Mouse (Mus musculus) cerebellum, postnatal 36 days (tissue): ENCODE measurements at regions not wholly inside any gene's neighbourhood (a gene's known extent, or its start where the extent isn't known, plus 50 kb on each side); places are given as distances from the start of the nearest gene placed in this dataset.

Experiments
- DNase-seq, 2 experiments: peaks; one replicate each; pipeline ENCODE4 v3.0.0; 2021 to 2022; ENCODE audit warnings: mixed read lengths in 2 of 2

DNA sequence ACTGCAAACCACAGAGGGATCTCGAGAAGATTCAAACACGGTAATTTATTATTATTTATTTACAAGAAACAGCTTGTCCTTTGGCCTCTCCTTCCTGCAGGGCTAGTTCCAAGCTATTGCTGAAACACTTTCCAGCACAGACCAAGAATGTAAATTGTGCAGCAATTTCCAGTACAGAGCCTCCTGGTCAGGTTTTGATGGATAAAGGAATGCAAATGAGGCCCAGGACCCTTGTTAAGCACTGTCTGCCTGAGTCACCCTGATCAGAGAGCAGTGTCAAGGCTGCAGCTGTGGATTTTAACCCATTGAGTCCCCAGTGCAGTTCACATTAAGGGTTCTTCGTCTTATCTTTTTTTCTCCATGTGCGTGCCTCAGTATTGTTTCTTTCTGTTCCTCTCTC, 142.3 kb upstream of the Zkscan2 start:
- DNase-seq, result no peak

DNA sequence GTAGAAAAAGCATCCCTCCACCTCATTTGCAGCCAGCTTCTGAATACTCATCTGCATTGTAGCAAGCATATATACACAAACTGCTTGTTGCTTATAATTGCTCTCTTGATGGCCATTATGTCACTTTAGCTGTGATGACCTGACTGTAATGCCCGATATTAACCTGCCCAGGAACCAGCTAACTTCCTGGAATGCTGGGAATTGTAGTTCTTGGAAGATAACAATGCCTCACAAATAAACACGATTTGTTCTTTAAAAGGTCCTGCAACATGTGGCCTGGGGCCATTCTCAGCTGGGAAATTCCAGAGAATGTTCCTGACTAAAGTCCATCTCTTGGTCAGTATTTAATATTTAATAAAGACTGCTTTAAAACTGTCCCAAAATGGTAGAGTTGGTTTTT, 143.2 kb upstream of the Zkscan2 start:
- no peak for DNase-seq

DNA sequence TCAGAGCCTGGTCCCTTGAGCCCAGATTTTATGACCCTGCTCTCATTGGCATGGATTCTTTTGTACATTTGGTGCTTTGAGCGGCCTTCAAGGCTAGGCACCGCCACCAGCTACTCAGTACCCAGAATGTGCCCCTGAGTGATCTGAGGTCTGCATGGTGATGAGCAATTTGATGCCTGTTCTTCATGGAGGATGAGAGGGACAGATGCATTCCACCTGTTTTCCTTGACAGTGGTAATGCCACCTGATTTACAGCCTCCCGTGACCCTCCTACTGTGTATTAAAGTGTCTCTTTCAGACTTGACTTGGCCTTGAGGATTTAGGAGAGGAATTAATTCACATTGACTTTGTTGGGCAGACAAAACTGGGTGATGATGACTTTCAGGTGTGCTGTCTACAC, 145.3 kb upstream of the Zkscan2 start:
- no peak for DNase-seq

DNA sequence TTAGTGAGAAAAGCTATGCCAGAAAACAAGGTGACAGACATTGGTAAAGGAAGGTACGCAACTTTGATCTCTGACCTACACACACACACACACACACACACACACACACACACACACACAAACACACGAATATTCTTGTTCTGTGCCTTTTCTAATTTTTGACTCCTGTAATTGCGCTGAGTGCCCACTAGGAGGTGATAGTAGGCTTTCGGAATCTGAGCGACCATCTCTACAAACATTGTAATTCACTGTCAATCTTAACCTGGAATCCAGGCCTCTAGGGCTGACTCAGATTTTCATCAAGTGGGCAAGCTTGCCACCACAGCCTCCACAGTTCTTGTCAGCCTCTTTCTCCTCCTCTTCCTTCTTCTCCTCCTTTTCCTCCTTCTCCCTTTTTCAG, 165.2 kb upstream of the Zkscan2 start:
- no peak for DNase-seq

GRCm38 (mm10) chr7:123684762-123685161, 184.5 kb upstream of the Zkscan2 start:
- DNase-seq, result no peak

DNA sequence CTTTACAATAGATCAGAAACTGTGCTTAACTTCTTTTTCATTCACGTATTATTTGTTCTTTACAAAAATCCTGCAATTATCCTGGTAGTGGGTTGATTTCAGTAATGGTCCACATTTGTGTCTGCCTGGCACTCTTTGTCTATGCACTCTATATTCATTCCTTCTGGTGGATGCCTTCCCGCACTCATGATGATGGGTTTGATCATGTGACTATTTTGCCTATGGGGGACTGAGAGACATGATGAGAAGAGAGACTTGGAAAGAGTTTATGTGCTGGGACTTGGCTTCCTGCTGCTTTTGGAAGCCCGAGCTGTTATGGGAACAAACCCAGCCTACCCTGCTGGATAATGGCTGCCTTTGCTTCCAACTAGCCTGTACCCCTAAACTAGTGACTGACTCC, 186.3 kb upstream of the Zkscan2 start:
- no peak for DNase-seq

- no peak for DNase-seq
Measured at GRCm38 (mm10) chr7:123731016-123731415, 230.8 kb upstream of the Zkscan2 start.

- DNase-seq, result no peak
Measured at GRCm38 (mm10) chr7:123733061-123733460, 232.8 kb upstream of the Zkscan2 start.

- no peak for DNase-seq
Measured at GRCm38 (mm10) chr7:123747986-123748385, 234.7 kb upstream of the Hs3st4 start.

DNA sequence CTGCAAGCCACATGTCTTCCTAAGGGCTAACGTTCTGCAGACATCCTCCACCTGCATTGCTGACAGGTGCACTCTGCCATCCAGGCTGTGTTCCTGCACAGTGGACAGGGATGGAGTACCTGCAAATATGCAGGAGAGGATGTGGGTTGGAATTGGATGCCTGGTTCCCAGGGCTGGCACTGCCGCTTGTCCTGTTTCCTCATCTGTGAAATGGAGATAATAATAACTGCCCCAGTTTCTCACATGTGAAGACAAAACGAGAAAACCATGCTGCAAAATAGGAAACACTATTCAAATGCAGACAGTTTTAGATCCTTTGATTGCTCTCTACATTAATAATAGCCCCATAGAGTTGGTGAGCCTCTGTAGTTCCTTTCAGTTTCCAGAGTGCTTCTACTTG, 229.4 kb upstream of the Hs3st4 start:
- DNase-seq, result no peak

GRCm38 (mm10) chr7:123795036-123795435, 187.6 kb upstream of the Hs3st4 start:
- DNase-seq, result no peak

DNA sequence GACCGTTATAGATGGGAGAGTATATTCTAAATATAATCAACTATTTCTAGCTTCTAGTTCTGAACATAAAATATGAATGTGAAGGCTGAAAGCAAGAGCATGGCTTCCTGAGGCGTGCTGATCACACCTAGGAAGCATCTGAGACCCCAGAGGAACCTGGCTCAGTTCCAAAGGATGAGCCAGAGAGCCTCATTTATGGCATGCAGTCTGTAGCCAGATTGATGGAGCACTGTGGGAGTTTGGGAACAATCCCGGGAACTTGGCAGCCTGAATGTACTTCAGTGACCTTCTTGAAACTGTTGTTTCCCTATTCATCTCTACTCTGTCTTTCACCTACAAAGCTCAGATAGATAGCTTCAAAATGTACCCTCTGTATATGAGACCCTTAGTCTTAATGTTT, 186.6 kb upstream of the Hs3st4 start:
- DNase-seq, result peak; percentile 55 to 69

DNA sequence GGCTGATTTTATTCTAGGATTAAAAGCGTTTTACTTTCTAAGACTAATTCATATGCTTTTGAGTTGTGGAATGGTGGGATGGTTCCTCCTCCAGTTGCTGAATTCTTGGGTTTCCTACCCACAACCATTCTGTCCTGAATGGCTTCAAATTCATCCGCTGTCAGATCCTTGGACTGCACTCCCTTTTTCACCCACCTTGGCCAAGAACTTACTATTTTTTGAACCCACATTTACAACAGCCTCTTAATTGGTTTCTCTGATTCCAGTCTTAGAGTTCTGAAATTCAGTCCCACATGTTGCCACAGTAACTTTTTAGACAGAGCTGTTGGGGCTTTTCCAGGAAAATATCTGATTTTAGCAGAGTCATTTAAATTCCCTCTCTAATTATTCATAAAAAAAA, 177.0 kb upstream of the Hs3st4 start:
- no peak for DNase-seq

- no peak for DNase-seq
Measured at GRCm38 (mm10) chr7:123823976-123824375, 158.7 kb upstream of the Hs3st4 start.

DNA sequence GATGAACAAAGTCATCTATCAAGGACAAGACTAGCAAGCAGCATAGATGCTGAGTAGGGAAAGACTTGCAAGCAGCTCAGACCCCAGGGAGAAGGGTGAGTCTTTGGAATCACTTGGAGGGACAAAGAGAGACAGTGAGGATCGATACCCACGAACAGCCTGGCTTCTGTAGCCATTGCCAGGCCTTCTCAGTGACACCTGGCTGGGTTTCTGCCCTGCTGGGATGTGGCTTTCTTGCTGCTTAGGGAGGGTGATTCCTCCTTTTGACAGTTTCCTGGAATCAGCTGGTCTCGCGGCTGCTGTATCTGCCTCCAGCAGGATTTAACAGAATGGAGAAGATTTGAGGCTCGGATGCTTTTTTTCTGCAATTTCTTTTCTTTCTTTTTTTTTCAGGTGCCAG, 156.3 kb upstream of the Hs3st4 start:
- no peak for DNase-seq

DNA sequence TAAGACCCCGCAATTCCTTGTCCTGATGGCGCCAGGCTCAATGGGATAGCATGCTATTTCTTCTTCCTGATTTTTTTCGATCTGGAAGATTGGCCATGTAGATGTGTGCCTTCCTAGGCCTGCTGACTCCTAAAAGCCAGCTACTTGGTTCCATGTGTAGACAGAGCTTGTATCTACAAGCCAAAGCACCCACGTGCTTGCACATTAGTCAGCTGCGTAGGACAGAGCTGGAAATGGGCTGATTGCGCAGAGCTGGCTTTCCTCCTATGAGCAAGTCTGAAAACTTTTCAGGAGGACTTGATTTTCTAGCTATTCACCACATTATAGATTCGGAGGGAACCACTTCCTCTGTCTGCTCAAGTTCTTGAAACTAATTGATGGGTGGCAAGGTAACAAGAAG, 140.1 kb upstream of the Hs3st4 start:
- DNase-seq, result no peak

DNA sequence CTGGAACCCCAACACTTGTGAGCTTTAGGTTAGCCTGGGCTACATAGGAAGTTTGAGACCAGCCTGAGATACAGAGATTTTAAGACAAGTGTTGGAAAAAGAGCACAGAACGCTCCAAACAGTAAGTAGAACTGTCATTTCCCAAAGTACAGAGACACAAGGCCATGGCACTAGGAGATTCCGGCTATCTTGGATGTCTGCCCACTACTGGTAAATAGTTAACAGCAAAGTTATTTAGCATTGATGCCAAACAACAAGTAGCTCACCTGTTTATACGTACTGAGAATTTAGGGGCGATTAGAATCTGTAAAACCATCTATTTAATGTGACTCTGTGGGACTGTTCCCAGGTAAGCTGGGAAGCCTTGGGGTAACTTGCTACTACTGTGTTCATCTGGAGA, 135.6 kb upstream of the Hs3st4 start:
- DNase-seq, result no peak

DNA sequence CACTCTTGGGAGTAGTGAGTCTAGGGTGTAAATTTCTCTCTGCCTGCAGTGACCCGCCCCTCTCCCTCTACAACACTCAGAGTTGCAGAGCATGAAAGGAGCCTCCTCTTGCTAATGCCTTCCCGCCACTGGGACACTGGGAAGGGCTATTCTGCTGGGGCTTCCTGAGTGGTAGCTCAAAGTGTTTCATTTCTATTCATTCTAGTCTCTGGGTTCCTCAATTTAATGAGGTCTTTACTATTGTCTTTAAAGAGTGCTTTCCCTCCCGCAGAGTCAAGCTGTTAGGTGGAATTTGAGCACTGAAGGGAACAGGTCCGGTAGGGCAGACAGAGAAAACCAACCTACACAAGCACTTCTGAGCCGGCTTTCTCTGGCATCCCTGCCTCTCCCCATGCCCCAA, 134.0 kb upstream of the Hs3st4 start:
- no peak for DNase-seq

DNA sequence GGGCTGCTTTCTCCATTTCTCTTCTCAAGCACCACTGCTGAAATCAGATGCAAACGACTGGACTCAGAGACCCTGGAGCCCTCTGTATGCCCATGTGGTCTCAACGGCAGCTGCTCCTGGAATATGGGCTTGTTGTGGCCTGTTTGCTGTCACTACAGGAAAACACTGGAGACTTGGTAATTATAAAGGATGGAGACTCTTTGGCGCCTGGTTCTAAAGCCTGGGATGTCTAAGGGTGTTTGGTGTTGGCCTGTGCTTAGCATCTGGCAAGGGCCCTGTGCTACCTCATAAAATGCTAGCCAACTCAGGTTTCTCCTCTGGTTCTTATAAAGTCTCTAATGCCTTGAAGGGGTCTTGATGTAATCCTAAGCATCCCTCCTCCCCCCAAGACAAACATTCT, 133.4 kb upstream of the Hs3st4 start:
- DNase-seq, result no peak

GRCm38 (mm10) chr7:123850272-123851197, 132.1 kb upstream of the Hs3st4 start:
- peak; percentile 45 to 46 for DNase-seq

DNA sequence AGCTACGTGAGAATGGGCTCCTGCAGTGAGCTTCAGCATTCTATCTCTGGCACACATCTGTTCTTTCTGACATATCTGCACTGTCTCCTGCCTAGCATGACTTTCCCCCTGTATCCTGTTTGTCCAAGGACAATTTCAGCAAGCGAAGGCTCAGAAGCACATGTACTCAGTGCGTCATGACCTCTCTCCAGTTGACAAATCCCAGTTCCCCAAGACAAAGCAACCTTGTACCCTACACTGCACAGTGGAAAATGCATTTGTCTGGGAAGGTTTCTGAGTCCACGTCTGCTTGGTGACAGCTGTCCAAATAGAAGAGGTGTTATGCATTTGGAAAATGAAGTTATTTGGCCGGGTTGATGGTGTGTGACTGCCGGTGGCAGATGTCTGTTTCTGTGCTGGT, 125.1 kb upstream of the Hs3st4 start:
- no peak for DNase-seq

DNA sequence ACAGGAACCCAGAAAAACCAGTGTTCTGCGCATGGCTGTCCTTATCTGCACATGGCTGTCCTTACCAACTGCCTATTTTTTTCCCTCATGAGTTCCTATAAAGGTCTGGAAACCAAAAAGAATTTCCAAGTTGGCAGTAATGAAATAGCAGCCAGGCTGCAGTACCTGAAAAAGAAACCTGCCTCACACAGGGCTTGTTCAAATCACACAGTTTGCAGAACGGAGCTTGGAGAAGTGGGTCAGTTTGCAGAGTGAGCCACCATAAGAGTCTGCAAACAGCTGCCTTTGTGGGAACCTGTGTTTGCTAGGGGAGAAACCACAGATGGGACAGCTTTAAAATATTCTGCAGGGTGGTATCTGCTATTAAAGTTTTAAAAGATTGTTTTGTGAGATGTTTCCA, 121.0 kb upstream of the Hs3st4 start:
- DNase-seq, result no peak

- no peak for DNase-seq
Measured at GRCm38 (mm10) chr7:123896759-123897444, 85.8 kb upstream of the Hs3st4 start.
